Mouse (Mus musculus) neutrophil, adult 59 days (primary cell): ENCODE data around the gene Nme2. TPM values are rescaled to one million over a fixed set of nuclear protein-coding genes. Genes with fewer than 3 reads are reported as not detected.

Experiments
- total RNA-seq, 2 experiments: library from RNA; stranded (reverse); gene quantifications; 1 replicate in 1 of 2; 2 replicates in 1 of 2; pipeline ENCODE4 v1.2.4; 2023

Nme2 gene
- total RNA-seq: 10 to 100 TPM; 61.6 to 91.1 TPM

DNA sequence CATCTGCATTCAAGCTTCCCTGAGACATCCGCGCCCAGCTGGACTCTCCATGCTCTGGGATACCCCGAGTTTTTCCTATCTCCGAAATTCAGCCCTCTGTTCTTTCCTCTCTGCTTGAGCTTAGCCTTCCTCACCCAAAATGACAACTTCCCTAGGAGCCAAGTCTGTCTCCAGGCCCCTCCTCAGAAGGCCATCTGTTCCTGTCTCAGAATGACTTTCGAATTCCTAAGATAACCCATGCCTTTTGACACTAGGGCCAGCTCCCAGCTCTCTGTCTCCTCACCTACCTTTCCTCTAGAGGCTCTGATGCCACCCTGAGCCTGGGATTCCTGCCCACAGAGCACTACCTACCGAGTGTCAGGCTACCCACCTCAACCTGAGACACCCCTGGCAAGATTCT is at the start of gene Nme2:
Gene Nme2, minus strand, starts transcription at position 101 of the 400 bp plus-strand sequence.

DNA sequence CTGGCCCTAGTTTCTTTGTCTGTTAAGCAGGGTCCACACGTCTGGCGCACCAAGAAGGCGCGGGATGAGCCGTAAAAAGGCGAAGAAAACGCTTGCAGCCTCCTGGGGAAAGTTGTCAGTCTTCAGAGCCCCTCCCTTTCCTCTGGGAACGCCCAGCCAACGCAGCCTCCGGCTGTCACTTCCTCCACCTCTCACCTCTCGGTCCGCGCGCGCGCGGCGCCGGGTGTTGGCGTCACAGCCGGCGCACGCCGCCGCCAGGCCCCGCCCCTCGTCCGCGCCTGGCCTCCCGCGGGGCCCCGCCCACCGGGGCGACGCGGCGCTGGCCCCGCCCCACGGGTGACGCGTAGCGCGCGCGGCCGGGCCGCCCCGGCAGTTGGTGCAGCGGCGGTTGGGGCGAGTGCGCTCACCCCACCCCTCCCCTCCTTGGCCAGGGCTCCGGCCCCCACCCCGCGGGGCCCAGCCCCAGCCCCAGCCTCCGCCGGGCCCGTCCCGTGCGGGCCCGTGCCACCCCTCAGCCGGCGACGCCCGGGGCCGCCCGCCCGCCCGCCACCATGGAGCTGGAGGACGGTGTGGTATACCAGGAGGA is 39.8 kb upstream of the Nme2 start, which contains the start of gene Spag9:
Gene Spag9, plus strand, starts transcription at position 372 of the 586 bp plus-strand sequence.

DNA sequence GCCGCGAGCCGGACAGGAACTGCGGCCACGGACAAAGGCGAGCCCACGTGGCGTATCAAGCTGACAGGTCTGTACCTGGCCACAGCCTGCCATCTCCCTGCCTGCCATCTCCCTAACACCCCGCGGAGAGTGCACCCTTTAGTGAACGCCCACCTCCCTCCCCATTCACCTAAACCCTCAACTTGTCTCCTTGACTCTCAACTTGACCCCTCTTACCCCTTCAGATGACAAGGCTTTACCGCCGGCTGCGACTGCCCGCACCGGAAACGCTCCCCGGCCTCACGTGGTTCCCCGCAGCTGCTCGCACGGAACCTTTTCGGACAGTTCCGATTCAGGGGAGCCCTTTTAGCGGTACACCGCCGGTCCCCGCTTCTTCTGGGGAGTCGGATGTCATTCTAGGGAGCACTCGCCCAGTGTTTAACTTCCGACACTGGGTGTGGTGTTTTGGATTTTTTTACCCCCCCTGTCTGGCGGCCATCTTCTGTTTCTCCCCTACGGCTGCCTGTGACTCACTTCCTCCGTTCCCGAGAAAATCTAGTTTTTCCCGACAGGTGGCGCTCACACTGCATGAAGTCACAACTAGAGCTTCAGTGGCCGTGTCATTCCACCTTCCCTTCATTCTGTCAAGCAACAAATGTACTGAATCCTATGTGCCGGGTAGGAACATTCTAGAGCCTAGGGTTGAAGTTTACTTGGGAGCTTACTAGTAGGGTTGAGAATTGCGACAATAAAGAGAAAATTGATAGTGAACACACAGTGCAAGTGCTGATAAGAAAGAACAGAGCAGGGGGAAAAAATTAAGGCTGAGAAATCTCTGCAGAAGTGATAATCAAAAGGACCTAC is 12.2 kb upstream of the Nme2 start, which contains the start of the genes Gm20390 and Nme1:
Gene Gm20390, minus strand, starts transcription at position 289 of the 843 bp plus-strand sequence.
Gene Nme1, minus strand, starts transcription at position 517 of the 843 bp plus-strand sequence.

Other genes starting within 250 kb of the Nme2 start
- 10 to 100 TPM; 20.5 to 23.4 TPM for gene Utp18, start 70.5 kb downstream of the Nme2 start, total RNA-seq
- 10 to 100 TPM; 39.7 to 46.4 TPM for gene Mbtd1, start 70.4 kb downstream of the Nme2 start, total RNA-seq
- 10 to 100 TPM; 24.7 to 24.8 TPM for gene Gm20390, start 12.0 kb upstream of the Nme2 start, total RNA-seq
- gene Nme1, start 12.3 kb upstream of the Nme2 start, total RNA-seq: 10 to 100 TPM; 12.7 to 18.9 TPM
- gene Spag9, start 39.8 kb upstream of the Nme2 start, total RNA-seq: 100 to 1,000 TPM in 1 of 2 experiments, 10 to 100 TPM in 1; 94.4 to 115 TPM